Mouse (Mus musculus) intestine, embryonic 14.5 days (tissue): ENCODE data around the gene Pld1. TPM values are rescaled to one million over a fixed set of nuclear protein-coding genes. Genes with fewer than 3 reads are reported as not detected.

Experiments
- ATAC-seq: fragments of 200-750 bp; cut with Nextera tagmentation; replicated peaks from 2 replicates; pipeline ENCODE4 v1.8.0; 2017; ENCODE audit warnings: low read depth, moderate number of reproducible peaks, moderate TSS enrichment, moderate library complexity; ENCODE audit not compliant: low FRiP score, low TSS enrichment
- DNase-seq: peaks from one replicate; pipeline ENCODE4 v3.0.0-alpha.2; 2018; ENCODE audit warnings: low spot score
- H3K27ac ChIP-seq: fragments of 300-500 bp; sonication (generic); 2 replicates; pipeline ENCODE4 v1.5.1; 2014; ENCODE audit warnings: low read depth, mild to moderate bottlenecking, control low read depth
- H3K27me3 ChIP-seq: fragments of 300-500 bp; sonication (generic); replicated peaks from 2 replicates; pipeline ENCODE4 v1.6.1; 2014; ENCODE audit warnings: low read length, control low read depth; ENCODE audit not compliant: control insufficient read depth, insufficient read depth
- H3K36me3 ChIP-seq: fragments of 300-500 bp; sonication (generic); 2 replicates; pipeline ENCODE4 v1.6.1; 2014; ENCODE audit warnings: low read length, control low read depth; ENCODE audit not compliant: control insufficient read depth, insufficient read depth
- H3K4me1 ChIP-seq: fragments of 300-500 bp; sonication (generic); replicated peaks from 2 replicates; pipeline ENCODE4 v1.6.1; 2014; ENCODE audit warnings: low read length, control low read depth, mixed read lengths; ENCODE audit not compliant: control insufficient read depth, insufficient read depth
- H3K4me2 ChIP-seq: fragments of 300-500 bp; sonication (generic); 2 replicates; pipeline ENCODE4 v1.6.1; 2014; ENCODE audit warnings: low read length
- H3K4me3 ChIP-seq: fragments of 300-500 bp; sonication (generic); 2 replicates; pipeline ENCODE4 v1.5.1; 2014; ENCODE audit warnings: low read depth, low read length, control low read depth, mixed read lengths
- H3K9ac ChIP-seq: fragments of 300-500 bp; sonication (generic); 2 replicates; pipeline ENCODE4 v1.6.1; 2014; ENCODE audit warnings: mild to moderate bottlenecking, low read length
- H3K9me3 ChIP-seq: fragments of 300-500 bp; sonication (generic); 2 replicates; pipeline ENCODE4 v1.6.1; 2016; ENCODE audit warnings: low read length, control low read depth; ENCODE audit not compliant: control insufficient read depth
- whole genome bisulfite sequencing: fragments of 180-500 bp; shearing (Covaris S2); extraction: QIAGEN DNeasy Blood & Tissue Kit; methylation state at CpG from one replicate; pipeline ENCODE4 v1.1.7; 2014; 5-methylcytosine and 5-hydroxymethylcytosine counted together
- polyA plus RNA-seq: library from polyadenylated mRNA; unstranded; fragments of >200 nt; fragmentation: Nextera tagmentation; extraction: Ambion mirVana; gene quantifications from 2 replicates; pipeline ENCODE4 v1.2.1, GENCODE M21; 2014

Gene Pld1
- polyA plus RNA-seq: 7.9 and 8.2 TPM in 2 replicates

DNA sequence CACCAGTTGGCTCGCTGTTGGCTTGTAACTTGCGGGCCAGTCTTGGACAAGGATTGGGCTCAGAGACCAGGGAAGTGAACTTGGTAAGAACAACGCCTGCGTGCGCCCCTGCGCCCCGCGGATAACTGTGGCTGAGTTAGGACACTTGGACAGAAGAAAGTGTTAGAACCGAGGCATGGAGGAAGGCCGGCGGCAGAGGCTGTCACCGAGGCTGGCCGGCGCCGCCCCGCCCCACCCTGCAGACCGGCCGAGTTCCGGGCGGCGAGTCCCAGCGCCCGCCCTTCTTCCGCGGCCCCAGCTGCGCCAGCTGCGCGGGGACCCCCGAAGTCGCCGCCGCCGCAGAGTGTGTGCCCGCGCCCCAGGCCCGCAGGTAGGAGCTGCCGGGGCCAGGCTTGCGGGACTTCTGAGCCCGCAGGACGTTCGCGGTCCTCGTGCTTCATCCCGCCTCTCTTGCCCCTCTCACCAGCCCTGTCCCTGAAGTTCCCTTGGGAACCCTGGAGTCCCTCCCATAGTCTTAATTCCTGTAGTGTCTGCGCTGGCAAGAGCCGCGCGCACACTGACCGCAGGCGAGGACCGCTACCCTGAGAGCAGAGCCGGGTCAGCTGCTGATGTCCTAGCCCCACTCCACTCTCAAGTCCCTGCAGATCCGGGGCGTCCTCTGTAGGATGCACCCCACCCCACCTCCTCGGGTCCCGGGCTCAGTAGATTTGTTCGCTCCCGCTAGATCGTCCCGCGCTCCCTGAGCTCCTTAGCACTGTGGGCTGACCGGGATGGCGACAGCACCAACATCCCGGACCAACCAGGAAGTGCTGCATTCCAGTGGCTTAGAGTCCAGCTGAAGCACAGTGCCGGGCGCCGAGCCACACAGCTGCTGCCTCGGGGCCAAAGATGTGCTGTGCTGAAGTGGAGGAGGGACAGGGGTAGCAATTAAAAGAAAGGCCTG is at the start of gene Pld1:
Gene Pld1 (plus strand): TSS at position 315 of the 943 bp plus-strand sequence.
- peak; percentile 86 for ATAC-seq
- Histone ChIP-seq H3K4me1 (peaks cover 10% of the 10 kb centered on the region; the same call in 1 of the 2 replicates), H3K36me3 (no peaks in the 10 kb centered on the region), H3K4me2 (peak within 1 kb of the TSS; percentile 97), H3K9me3 (no peaks in the 10 kb centered on the region), H3K9ac (peak within 1 kb of the TSS; percentile 54), H3K4me3 (peak within 1 kb of the TSS; percentile 52), H3K27ac (peak within 1 kb of the TSS; percentile 70), H3K27me3 (no peaks in the 10 kb centered on the region)
- peak; percentile 85 for DNase-seq
- under 1% methylated on average over 68 of the region's 68 CpGs for WGBS

DNA sequence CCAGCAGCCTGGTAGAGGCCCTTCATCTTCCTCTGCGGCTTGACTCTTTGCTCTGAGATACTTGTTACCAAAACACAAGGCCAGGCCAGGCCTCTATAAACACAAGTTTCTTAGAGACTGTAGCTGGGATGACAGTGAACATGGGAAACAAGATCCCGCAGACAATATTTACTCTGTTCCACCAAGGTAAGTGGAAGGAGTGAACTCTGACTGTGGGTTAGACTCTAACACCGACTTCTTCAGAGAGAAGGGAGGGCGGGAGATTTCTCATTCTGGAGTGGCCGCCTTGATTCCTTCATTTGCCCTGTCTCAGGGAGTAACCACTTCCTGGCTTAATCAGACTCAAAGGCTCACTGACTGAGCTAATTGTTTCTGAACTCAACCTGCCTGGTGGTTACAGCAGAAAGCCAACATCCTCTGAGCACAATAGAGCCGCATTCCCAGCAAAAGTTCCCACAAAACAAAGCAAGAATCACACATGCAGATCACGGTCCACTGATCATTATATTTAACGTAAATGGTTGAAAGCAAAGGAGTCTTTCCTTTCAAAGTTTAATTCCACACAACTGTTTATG is 42.1 kb upstream of the Pld1 start, which contains the start of gene Tmem212:
Gene Tmem212 (minus strand): TSS at position 51 of the 575 bp plus-strand sequence.
- Histone ChIP-seq H3K4me3 (no peak within 1 kb of the TSS), H3K27ac (no peak within 1 kb of the TSS), H3K36me3 (no peaks in the 10 kb centered on the region), H3K9ac (no peak within 1 kb of the TSS), H3K4me1 (no peaks in the 10 kb centered on the region), H3K9me3 (no peaks in the 10 kb centered on the region), H3K4me2 (no peak within 1 kb of the TSS), H3K27me3 (no peaks in the 10 kb centered on the region)
- 57% methylated on average over 8 of the region's 8 CpGs for WGBS
- DNase-seq (no peak), ATAC-seq (no peak)

GRCm38 (mm10) chr3:27898178-27898577 is 40.3 kb upstream of the Pld1 start:
- Histone ChIP-seq H3K4me1 (no peaks in the 10 kb centered on the region), H3K36me3 (no peaks in the 10 kb centered on the region), H3K27ac (no peak overlapping the region), H3K27me3 (no peaks in the 10 kb centered on the region), H3K9me3 (no peaks in the 10 kb centered on the region), H3K9ac (no peak overlapping the region), H3K4me3 (no peak overlapping the region), H3K4me2 (no peak overlapping the region)
- ATAC-seq: no peak
- 70% methylated on average over 10 of the region's 10 CpGs for WGBS
- no peak for DNase-seq

GRCm38 (mm10) chr3:27899012-27899726 is 39.3 kb upstream of the Pld1 start:
- no peak for DNase-seq

GRCm38 (mm10) chr3:27901846-27902245 is 36.6 kb upstream of the Pld1 start:
- Histone ChIP-seq H3K4me3 (no peak overlapping the region), H3K27me3 (no peaks in the 10 kb centered on the region), H3K9me3 (no peaks in the 10 kb centered on the region), H3K27ac (no peak overlapping the region), H3K36me3 (no peaks in the 10 kb centered on the region), H3K9ac (no peak overlapping the region), H3K4me2 (no peak overlapping the region), H3K4me1 (0 out of 2 replicates have a peak, but pooled peaks cover 5% of the 10 kb centered on the region)
- DNase-seq: no peak
- 92% methylated on average over 6 of the region's 6 CpGs for WGBS
- no peak for ATAC-seq

More at GRCm38 (mm10) chr3:27899012-27899726, 39.3 kb upstream of the Pld1 start:
- H3K36me3 ChIP-seq: no peaks in the 10 kb centered on the region
- 40% methylated on average over 13 of the region's 13 CpGs for WGBS
- H3K9me3 ChIP-seq: no peaks in the 10 kb centered on the region
- H3K4me2 ChIP-seq: no peak overlapping the region
- no peak for ATAC-seq
- H3K27ac ChIP-seq: 0 out of 2 replicates have a peak overlapping the region, but pooled peaks have one; percentile 30
- no peaks in the 10 kb centered on the region for H3K27me3 ChIP-seq
- H3K4me1 ChIP-seq: no peaks in the 10 kb centered on the region
- H3K4me3 ChIP-seq: no peak overlapping the region
- H3K9ac ChIP-seq: no peak overlapping the region

- Histone ChIP-seq H3K4me1 (0 out of 2 replicates have a peak, but pooled peaks cover 5% of the 10 kb centered on the region), H3K9me3 (0 out of 2 replicates have a peak, but pooled peaks cover 5% of the 10 kb centered on the region), H3K36me3 (no peaks in the 10 kb centered on the region), H3K27me3 (no peaks in the 10 kb centered on the region), H3K4me3 (no peak overlapping the region), H3K27ac (0 out of 2 replicates have a peak overlapping the region, but pooled peaks have one; percentile 22), H3K4me2 (no peak overlapping the region), H3K9ac (no peak overlapping the region)
- WGBS: 45% methylated on average over 13 of the region's 13 CpGs
- peak; percentile 61; the same call in 1 of the 2 replicates for ATAC-seq
- no peak for DNase-seq
Measured at GRCm38 (mm10) chr3:27904659-27905330, 33.7 kb upstream of the Pld1 start.

DNA sequence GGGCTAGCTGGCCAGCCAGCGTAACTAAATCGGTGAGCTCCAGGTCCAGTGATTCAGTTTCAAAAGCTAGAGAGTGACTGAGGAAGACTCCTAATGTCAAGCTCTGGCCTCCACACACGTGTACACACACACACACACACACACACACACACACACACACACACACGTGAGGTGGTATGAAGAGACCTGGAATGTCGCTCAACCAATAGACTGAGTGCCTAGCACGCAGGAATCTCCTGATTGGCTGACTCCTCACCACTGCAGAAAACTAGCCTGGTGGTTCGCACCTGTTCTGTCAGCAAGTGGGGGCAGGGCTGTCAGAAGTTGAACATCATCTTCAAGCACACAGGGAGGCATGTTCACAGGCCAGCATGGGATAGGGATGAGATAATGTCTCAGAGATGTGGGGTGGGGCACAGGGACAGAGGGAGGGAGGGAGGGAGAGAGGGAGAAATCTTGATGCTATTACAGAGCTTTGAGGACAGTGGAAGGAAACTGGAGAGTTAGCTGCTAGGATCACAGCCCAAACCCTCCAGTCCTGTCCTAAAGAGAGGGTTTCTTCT is 31.8 kb upstream of the Pld1 start:
- H3K9ac ChIP-seq: no peak overlapping the region
- H3K27ac ChIP-seq: no peak overlapping the region
- WGBS: 74% methylated on average over 7 of the region's 7 CpGs
- H3K4me1 ChIP-seq: 0 out of 2 replicates have a peak, but pooled peaks cover 5% of the 10 kb centered on the region
- H3K4me3 ChIP-seq: no peak overlapping the region
- ATAC-seq: no peak
- no peak overlapping the region for H3K4me2 ChIP-seq
- 0 out of 2 replicates have a peak, but pooled peaks cover 5% of the 10 kb centered on the region for H3K9me3 ChIP-seq
- DNase-seq: no peak
- H3K36me3 ChIP-seq: no peaks in the 10 kb centered on the region
- no peaks in the 10 kb centered on the region for H3K27me3 ChIP-seq
